Mouse (Mus musculus): ENCODE measurements around the gene Eif2b2.
A peak's percentile ranks its signal among the peaks of the same experiment; 100 is the strongest.

Gene Eif2b2

DNA sequence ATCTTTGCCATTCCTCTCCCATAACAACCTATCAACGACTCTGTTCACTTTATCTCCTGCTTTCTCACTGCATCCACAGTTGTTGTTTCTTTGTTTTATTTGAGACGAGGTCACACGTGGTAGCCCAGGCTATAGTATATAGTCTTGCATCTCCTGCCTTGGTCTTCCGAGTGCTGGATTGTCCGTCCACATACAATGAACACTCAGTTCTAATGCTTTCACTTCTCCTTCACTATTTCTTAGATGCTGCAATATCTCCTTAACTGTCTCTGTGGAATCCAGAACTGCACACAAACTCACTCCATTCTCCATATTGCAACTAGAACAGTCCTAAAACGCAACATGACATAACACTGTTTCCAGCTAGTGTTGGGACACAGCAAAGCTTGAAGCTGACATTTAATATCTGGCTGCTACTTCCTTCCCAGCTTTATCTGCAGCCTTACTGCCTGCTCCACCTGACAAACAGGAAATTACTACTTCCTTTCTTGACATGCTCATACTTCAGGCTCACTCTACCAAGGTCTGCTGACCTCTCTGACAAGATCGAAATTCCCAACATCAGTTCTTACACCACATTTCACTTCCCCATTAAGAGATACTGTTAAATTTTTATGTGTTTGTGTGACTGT, 37.8 kb downstream of the Eif2b2 start:
- DNase-seq, result no peak

GRCm38 (mm10) chr12:85262489-85262888, 43.2 kb downstream of the Eif2b2 start:
- DNase-seq, result no peak

DNA sequence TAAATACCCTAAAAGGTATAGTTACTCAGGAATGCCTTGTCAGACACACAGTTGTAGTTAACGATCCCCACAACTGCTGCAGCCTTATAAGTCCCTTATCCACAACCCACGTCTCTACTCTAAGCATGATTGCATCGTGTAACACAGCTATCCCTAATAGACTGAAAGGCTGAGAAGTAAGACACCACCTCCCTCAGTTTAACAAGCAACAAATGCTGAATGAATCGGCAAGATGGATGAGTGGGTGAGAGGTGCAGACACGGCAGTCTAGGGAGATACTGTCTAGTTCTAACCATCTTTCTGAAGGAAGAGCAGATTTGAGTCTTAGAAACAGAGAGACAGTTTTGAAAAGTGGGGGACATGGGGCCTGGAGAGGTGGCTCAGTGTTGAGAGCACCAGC, 43.9 kb downstream of the Eif2b2 start:
- no peak for DNase-seq

DNA sequence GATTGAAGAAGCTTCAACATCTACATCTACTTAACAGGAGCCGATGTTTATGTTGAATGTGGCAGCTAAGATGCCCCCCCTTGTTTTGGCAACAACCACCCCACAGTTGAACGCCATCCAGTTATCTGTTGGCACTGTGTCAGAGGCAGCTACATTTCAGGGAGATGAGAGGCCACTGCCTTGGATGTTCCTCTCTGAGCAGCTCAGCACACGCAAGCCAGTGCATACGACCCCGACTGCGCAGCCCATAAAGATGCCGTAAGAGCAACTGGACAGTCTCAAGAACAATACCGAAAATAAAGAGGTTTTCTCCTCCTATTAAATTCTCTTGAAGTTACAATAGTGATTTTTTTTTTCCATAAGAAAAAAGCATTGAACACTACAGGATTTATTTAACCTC, 45.2 kb downstream of the Eif2b2 start:
- DNase-seq, result peak; percentile 26

GRCm38 (mm10) chr12:85264940-85265339, 45.7 kb downstream of the Eif2b2 start:
- no peak for DNase-seq

GRCm38 (mm10) chr12:85266248-85266647, 47.0 kb downstream of the Eif2b2 start:
- no peak for DNase-seq

DNA sequence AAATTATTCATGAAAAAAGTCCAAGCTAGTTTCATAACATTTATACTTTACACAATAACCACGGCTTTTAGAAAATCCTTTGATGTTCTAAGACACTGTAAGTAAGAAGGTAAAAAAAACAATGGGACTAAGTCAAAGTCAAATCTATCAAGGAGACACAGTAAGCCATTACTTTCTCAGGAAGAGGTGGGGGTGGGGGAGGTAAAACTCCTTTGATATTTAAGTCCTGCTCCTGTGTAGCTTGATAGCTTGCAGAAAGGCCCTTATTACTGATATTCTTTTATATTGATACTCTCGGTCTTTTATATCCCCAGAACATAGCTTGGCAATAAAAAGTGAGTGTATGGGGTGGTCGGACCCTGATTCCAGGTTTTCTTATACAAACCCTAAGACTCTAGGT, 50.5 kb downstream of the Eif2b2 start:
- DNase-seq, result no peak

- peak; percentile 97 for DNase-seq
These were observed 51.0 kb downstream of the Eif2b2 start, which contains the start of gene Mlh3 for GRCm38 (mm10) chr12:85270319-85270718. TSS of gene Mlh3 (minus strand) at chr12:85270599.

- DNase-seq, result no peak
These were observed 52.0 kb downstream of the Eif2b2 start for GRCm38 (mm10) chr12:85271132-85271842.

DNA sequence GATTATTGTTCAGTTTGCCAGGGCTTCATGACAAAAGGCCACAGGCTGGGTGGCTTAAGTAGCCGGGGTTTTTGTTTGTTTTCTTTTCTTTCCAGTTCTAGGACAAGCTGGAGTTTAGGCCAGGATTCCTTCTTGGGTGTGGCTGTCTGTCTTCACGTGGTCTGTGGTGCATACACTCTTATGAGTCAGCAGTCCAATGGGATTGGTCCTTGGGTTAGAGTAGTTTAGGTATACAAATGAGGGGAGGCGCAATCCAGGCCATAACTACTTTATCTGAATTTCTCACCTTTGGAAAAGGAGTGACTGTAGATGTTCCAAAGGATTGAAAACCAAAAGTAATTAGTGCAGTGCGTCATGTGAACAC, 52.5 kb downstream of the Eif2b2 start:
- DNase-seq, result no peak

DNA sequence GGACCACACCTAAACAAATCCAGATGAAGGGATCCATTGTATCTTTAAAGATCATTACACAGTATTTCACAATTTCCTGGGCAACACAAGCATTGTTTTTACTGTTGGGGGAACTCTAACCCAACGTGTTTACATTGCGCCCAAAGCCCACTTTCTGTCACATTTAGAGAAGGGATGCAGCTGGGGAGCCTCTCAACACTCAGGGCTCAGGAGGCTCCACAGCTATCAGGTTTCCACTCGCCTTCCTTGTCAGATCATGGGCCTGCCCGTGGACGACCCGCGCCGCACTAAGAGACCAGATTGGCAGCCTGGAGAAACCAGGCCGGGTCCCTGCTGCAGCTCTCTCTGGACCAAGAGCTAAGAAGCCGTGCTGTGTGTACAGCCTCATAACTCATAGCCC, 54.2 kb downstream of the Eif2b2 start:
- no peak for DNase-seq

Data from cerebellum, adult 11-12 months (tissue).